Mouse (Mus musculus): Measurements from ENCODE around the gene Gper1.

GRCm38 (mm10) chr5:139466373-139466772 lies 43.4 kb downstream of the Gper1 start:
- no peak for TF ChIP-seq CTCF (IDR thresholded peaks at IDR 0.05; ENCODE audit: borderline replicate concordance, insufficient read depth, low read depth, low read length)
- TF ChIP-seq POLR2A (IDR thresholded peaks at IDR 0.05; ENCODE audit: borderline replicate concordance, insufficient read depth, low read length), result no peak
